Mouse (Mus musculus): ENCODE measurements around the gene Dhx38.

DNA sequence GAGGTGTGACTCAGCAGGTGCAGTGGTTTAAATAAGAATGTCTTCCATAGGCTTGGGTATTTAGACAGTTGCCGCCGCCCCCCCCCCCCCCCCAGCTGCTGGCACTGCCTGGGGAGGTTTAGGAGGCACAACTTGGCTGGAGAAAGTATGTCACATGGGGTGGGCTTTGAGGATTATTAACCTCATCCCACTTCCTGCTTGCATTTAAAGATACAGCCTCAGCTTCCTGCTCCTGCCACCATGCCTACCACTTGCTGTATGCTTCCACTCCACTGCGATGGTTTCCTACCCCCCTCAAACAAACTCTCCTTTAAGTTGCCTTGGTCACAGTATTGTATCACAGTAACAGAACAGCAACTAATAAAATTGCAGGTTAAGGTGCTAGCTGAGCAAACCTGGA, 21.6 kb downstream of the Dhx38 start:
- no peak for TF ChIP-seq REST (IDR thresholded peaks at IDR 0.05; ENCODE audit: insufficient read depth, insufficient read length)
- no peak for TF ChIP-seq POLR2A (IDR thresholded peaks at IDR 0.05; ENCODE audit: insufficient read length, low read depth)
- TF ChIP-seq MYOD1 (IDR thresholded peaks at IDR 0.05; ENCODE audit: control insufficient read depth in 1 of 3, insufficient read length in 2 of 3, low read depth in 2 of 3): no peak
- no peak for TF ChIP-seq MAX (IDR thresholded peaks at IDR 0.05; ENCODE audit: low read depth)
- TF ChIP-seq CEBPB (IDR thresholded peaks at IDR 0.05; ENCODE audit: insufficient read depth, poor library complexity, severe bottlenecking): no peak
- TF ChIP-seq E2F4 (IDR thresholded peaks at IDR 0.05; ENCODE audit: insufficient read depth): no peak
